Mouse (Mus musculus): ENCODE measurements around the gene Pard6b. TPM values are rescaled to one million over a fixed set of nuclear protein-coding genes. Genes with fewer than 3 reads are reported as not detected.
"Not testable (repeated sequence)": the region's sequence is repeated elsewhere in the genome, so short reads cannot be mapped to it uniquely, and the experiment has no call there.

The Pard6b gene
- polyA plus RNA-seq, 1 experiment from 2014 or later, result 8.0 TPM

- no peaks in the 10 kb centered on the region for H3K4me1 ChIP-seq (ENCODE audit: control insufficient read depth, insufficient read depth, low read length)
- no peaks in the 10 kb centered on the region for H3K9me3 ChIP-seq (ENCODE audit: control insufficient read depth, low read length)
- ATAC-seq (ENCODE audit: low FRiP score) (no peak), DNase-seq (ENCODE audit: low spot score, missing footprints) (no peak)
- WGBS, result 61% methylated on average over 8 of the region's 8 CpGs
- no peaks in the 10 kb centered on the region for H3K36me3 ChIP-seq (ENCODE audit: control insufficient read depth, insufficient read depth, low read length)
- H3K27me3 ChIP-seq (ENCODE audit: control insufficient read depth, insufficient read depth, low read length), result no peaks in the 10 kb centered on the region; the same call in 1 of the 2 replicates
- H3K9ac ChIP-seq (ENCODE audit: low read length), result no peak overlapping the region
- H3K27ac ChIP-seq (ENCODE audit: low read depth, low read length), result no peak overlapping the region
- H3K4me2 ChIP-seq, result no peak overlapping the region
- no peak overlapping the region for H3K4me3 ChIP-seq (ENCODE audit: low read depth, low read length)
Observed at GRCm38 (mm10) chr2:168056666-168056933, 24.2 kb upstream of the Pard6b start.

- not testable (repeated sequence) for H3K4me3 ChIP-seq (ENCODE audit: low read depth, low read length); H3K4me1 ChIP-seq (ENCODE audit: control insufficient read depth, insufficient read depth, low read length); H3K27ac ChIP-seq (ENCODE audit: low read depth, low read length); ATAC-seq (ENCODE audit: low FRiP score); H3K9ac ChIP-seq (ENCODE audit: low read length); H3K36me3 ChIP-seq (ENCODE audit: control insufficient read depth, insufficient read depth, low read length); H3K9me3 ChIP-seq (ENCODE audit: control insufficient read depth, low read length); H3K4me2 ChIP-seq; H3K27me3 ChIP-seq (ENCODE audit: control insufficient read depth, insufficient read depth, low read length); DNase-seq (ENCODE audit: low spot score, missing footprints)
- WGBS, result 59% methylated on average over 2 of the region's 2 CpGs
Observed at GRCm38 (mm10) chr2:168057876-168058275, 22.9 kb upstream of the Pard6b start.

GRCm38 (mm10) chr2:168058488-168059199 lies 22.2 kb upstream of the Pard6b start:
- Histone ChIP-seq H3K9ac (ENCODE audit: low read length) (no peak overlapping the region), H3K27ac (ENCODE audit: low read depth, low read length) (no peak overlapping the region), H3K27me3 (ENCODE audit: control insufficient read depth, insufficient read depth, low read length) (no peaks in the 10 kb centered on the region), H3K4me3 (ENCODE audit: low read depth, low read length) (no peak overlapping the region), H3K4me2 (no peak overlapping the region), H3K36me3 (ENCODE audit: control insufficient read depth, insufficient read depth, low read length) (no peaks in the 10 kb centered on the region), H3K9me3 (ENCODE audit: control insufficient read depth, low read length) (no peaks in the 10 kb centered on the region), H3K4me1 (ENCODE audit: control insufficient read depth, insufficient read depth, low read length) (no peaks in the 10 kb centered on the region)
- DNase-seq (ENCODE audit: low spot score, missing footprints) (no peak), ATAC-seq (ENCODE audit: low FRiP score) (no peak)
- WGBS, result 29% methylated on average over 13 of the region's 13 CpGs

GRCm38 (mm10) chr2:168059200-168059790 lies 21.5 kb upstream of the Pard6b start:
- ATAC-seq (ENCODE audit: low FRiP score) (no peak), DNase-seq (ENCODE audit: low spot score, missing footprints) (no peak)
- 76% methylated on average over 6 of the region's 6 CpGs for WGBS
- H3K36me3 ChIP-seq (ENCODE audit: control insufficient read depth, insufficient read depth, low read length), result no peaks in the 10 kb centered on the region
- H3K27me3 ChIP-seq (ENCODE audit: control insufficient read depth, insufficient read depth, low read length), result no peaks in the 10 kb centered on the region
- no peak overlapping the region for H3K27ac ChIP-seq (ENCODE audit: low read depth, low read length)
- H3K4me1 ChIP-seq (ENCODE audit: control insufficient read depth, insufficient read depth, low read length), result no peaks in the 10 kb centered on the region
- no peak overlapping the region for H3K4me3 ChIP-seq (ENCODE audit: low read depth, low read length)
- no peak overlapping the region for H3K9ac ChIP-seq (ENCODE audit: low read length)
- no peaks in the 10 kb centered on the region for H3K9me3 ChIP-seq (ENCODE audit: control insufficient read depth, low read length)
- no peak overlapping the region for H3K4me2 ChIP-seq

- Histone ChIP-seq H3K4me3 (ENCODE audit: low read depth, low read length) (no peak overlapping the region), H3K9me3 (ENCODE audit: control insufficient read depth, low read length) (no peaks in the 10 kb centered on the region), H3K9ac (ENCODE audit: low read length) (no peak overlapping the region), H3K27me3 (ENCODE audit: control insufficient read depth, insufficient read depth, low read length) (no peaks in the 10 kb centered on the region), H3K27ac (ENCODE audit: low read depth, low read length) (no peak overlapping the region), H3K36me3 (ENCODE audit: control insufficient read depth, insufficient read depth, low read length) (no peaks in the 10 kb centered on the region), H3K4me2 (no peak overlapping the region), H3K4me1 (ENCODE audit: control insufficient read depth, insufficient read depth, low read length) (no peaks in the 10 kb centered on the region)
- DNase-seq (ENCODE audit: low spot score, missing footprints) (no peak), ATAC-seq (ENCODE audit: low FRiP score) (no peak)
- 92% methylated on average over 12 of the region's 12 CpGs for WGBS
Observed at GRCm38 (mm10) chr2:168063712-168064111, 17.1 kb upstream of the Pard6b start.

GRCm38 (mm10) chr2:168065511-168065910 lies 15.3 kb upstream of the Pard6b start:
- no peak overlapping the region for H3K4me2 ChIP-seq
- H3K9me3 ChIP-seq (ENCODE audit: control insufficient read depth, low read length), result no peaks in the 10 kb centered on the region
- no peaks in the 10 kb centered on the region for H3K4me1 ChIP-seq (ENCODE audit: control insufficient read depth, insufficient read depth, low read length)
- no peaks in the 10 kb centered on the region for H3K36me3 ChIP-seq (ENCODE audit: control insufficient read depth, insufficient read depth, low read length)
- WGBS, result 86% methylated on average over 7 of the region's 7 CpGs
- no peak overlapping the region for H3K27ac ChIP-seq (ENCODE audit: low read depth, low read length)
- no peaks in the 10 kb centered on the region for H3K27me3 ChIP-seq (ENCODE audit: control insufficient read depth, insufficient read depth, low read length)
- DNase-seq (ENCODE audit: low spot score, missing footprints) (no peak), ATAC-seq (ENCODE audit: low FRiP score) (no peak)
- no peak overlapping the region for H3K4me3 ChIP-seq (ENCODE audit: low read depth, low read length)
- no peak overlapping the region for H3K9ac ChIP-seq (ENCODE audit: low read length)

GRCm38 (mm10) chr2:168066783-168067182 lies 14.0 kb upstream of the Pard6b start:
- Histone ChIP-seq H3K4me2 (no peak overlapping the region), H3K4me1 (ENCODE audit: control insufficient read depth, insufficient read depth, low read length) (no peaks in the 10 kb centered on the region), H3K27me3 (ENCODE audit: control insufficient read depth, insufficient read depth, low read length) (no peaks in the 10 kb centered on the region), H3K4me3 (ENCODE audit: low read depth, low read length) (no peak overlapping the region), H3K27ac (ENCODE audit: low read depth, low read length) (no peak overlapping the region), H3K9me3 (ENCODE audit: control insufficient read depth, low read length) (no peaks in the 10 kb centered on the region), H3K36me3 (ENCODE audit: control insufficient read depth, insufficient read depth, low read length) (no peaks in the 10 kb centered on the region), H3K9ac (ENCODE audit: low read length) (no peak overlapping the region)
- DNase-seq (ENCODE audit: low spot score, missing footprints) (no peak), ATAC-seq (ENCODE audit: low FRiP score) (no peak)
- 54% methylated on average over 8 of the region's 8 CpGs for WGBS

- H3K9ac ChIP-seq (ENCODE audit: low read length), result no peak overlapping the region
- DNase-seq (ENCODE audit: low spot score, missing footprints), result no peak
- H3K4me3 ChIP-seq (ENCODE audit: low read depth, low read length), result no peak overlapping the region
- peaks cover 2% of the 10 kb centered on the region; the same call in 1 of the 2 replicates for H3K4me1 ChIP-seq (ENCODE audit: control insufficient read depth, insufficient read depth, low read length)
- ATAC-seq (ENCODE audit: low FRiP score), result no peak
- 60% methylated on average over 5 of the region's 5 CpGs for WGBS
- no peaks in the 10 kb centered on the region for H3K9me3 ChIP-seq (ENCODE audit: control insufficient read depth, low read length)
- H3K27ac ChIP-seq (ENCODE audit: low read depth, low read length), result no peak overlapping the region
- H3K27me3 ChIP-seq (ENCODE audit: control insufficient read depth, insufficient read depth, low read length), result no peaks in the 10 kb centered on the region
- H3K4me2 ChIP-seq, result no peak overlapping the region
- H3K36me3 ChIP-seq (ENCODE audit: control insufficient read depth, insufficient read depth, low read length), result no peaks in the 10 kb centered on the region
Observed at GRCm38 (mm10) chr2:168070425-168070824, 10.4 kb upstream of the Pard6b start.

- no peak overlapping the region for H3K4me2 ChIP-seq
- H3K27me3 ChIP-seq (ENCODE audit: control insufficient read depth, insufficient read depth, low read length), result no peaks in the 10 kb centered on the region
- H3K9ac ChIP-seq (ENCODE audit: low read length), result no peak overlapping the region
- H3K4me3 ChIP-seq (ENCODE audit: low read depth, low read length), result no peak overlapping the region
- no peak for DNase-seq (ENCODE audit: low spot score, missing footprints)
- peak; percentile 35; the same call in 1 of the 2 replicates for ATAC-seq (ENCODE audit: low FRiP score)
- peaks cover 2% of the 10 kb centered on the region; the same call in 1 of the 2 replicates for H3K4me1 ChIP-seq (ENCODE audit: control insufficient read depth, insufficient read depth, low read length)
- WGBS, result 13% methylated on average over 12 of the region's 12 CpGs
- H3K27ac ChIP-seq (ENCODE audit: low read depth, low read length), result no peak overlapping the region; the same call in 1 of the 2 replicates
- H3K36me3 ChIP-seq (ENCODE audit: control insufficient read depth, insufficient read depth, low read length), result no peaks in the 10 kb centered on the region
- no peaks in the 10 kb centered on the region for H3K9me3 ChIP-seq (ENCODE audit: control insufficient read depth, low read length)
Observed at GRCm38 (mm10) chr2:168072436-168073131, 8.2 kb upstream of the Pard6b start.

Data from midbrain, embryonic 11.5 days (tissue).